Mouse (Mus musculus) heart, embryonic 10.5 days (tissue): ENCODE data around the gene Olfr732. TPM values are rescaled to one million over a fixed set of nuclear protein-coding genes. Genes with fewer than 3 reads are reported as not detected.

ENCODE experiments used
- DNase-seq: peaks from one replicate; pipeline ENCODE4 v3.0.0-alpha.2; 2017; ENCODE audit warnings: low spot score
- H3K27ac ChIP-seq: fragments of 300-500 bp; sonication (generic); 2 replicates; pipeline ENCODE4 v1.5.1; 2016; ENCODE audit warnings: mild to moderate bottlenecking
- H3K27me3 ChIP-seq: fragments of 300-500 bp; sonication (generic); 2 replicates; pipeline ENCODE4 v1.6.1; 2016; ENCODE audit warnings: mild to moderate bottlenecking; ENCODE audit not compliant: poor library complexity, insufficient read depth, severe bottlenecking
- H3K36me3 ChIP-seq: fragments of 300-500 bp; sonication (generic); 2 replicates; pipeline ENCODE4 v1.6.1; 2016; ENCODE audit warnings: mild to moderate bottlenecking, moderate library complexity
- H3K4me1 ChIP-seq: fragments of 300-500 bp; sonication (generic); 2 replicates; pipeline ENCODE4 v1.6.1; 2016; ENCODE audit warnings: mild to moderate bottlenecking
- H3K4me3 ChIP-seq: fragments of 300-500 bp; sonication (generic); 2 replicates; pipeline ENCODE4 v1.5.1; 2016; ENCODE audit warnings: mild to moderate bottlenecking, moderate library complexity
- H3K9me3 ChIP-seq: fragments of 300-500 bp; sonication (generic); 2 replicates; pipeline ENCODE4 v1.6.1; 2016; ENCODE audit warnings: mild to moderate bottlenecking, moderate library complexity
- WGBS: fragments of 180-500 bp; shearing (Covaris S2); methylation state at CpG from one replicate; pipeline ENCODE4 v1.1.7; 2016; 5-methylcytosine and 5-hydroxymethylcytosine counted together
- polyA plus RNA-seq: library from polyadenylated mRNA; unstranded; fragments of >200 nt; fragmentation: Nextera tagmentation; extraction: Ambion mirVana; gene quantifications from 2 replicates; pipeline ENCODE4 v1.2.1, GENCODE M21; 2016

The Olfr732 gene
- polyA plus RNA-seq = not detected in 2 replicates

- Histone ChIP-seq H3K4me3 (no peak within 1 kb of the TSS), H3K36me3 (no peaks in the 10 kb centered on the region), H3K4me1 (no peaks in the 10 kb centered on the region), H3K27ac (no peak within 1 kb of the TSS), H3K27me3 (no peaks in the 10 kb centered on the region), H3K9me3 (no peaks in the 10 kb centered on the region)
- DNase-seq = no peak
- 90% methylated on average over 1 of the region's 1 CpGs for WGBS
Observed at GRCm38 (mm10) chr14:50284106-50284505, at the start of gene Olfr732. Gene Olfr732 (minus strand): TSS chr14:50284206.

GRCm38 (mm10) chr14:50326661-50327060, 42.7 kb upstream of the Olfr732 start, which contains the start of gene Olfr734:
Gene Olfr734 (minus strand): TSS chr14:50326761.
- Histone ChIP-seq H3K9me3 (no peaks in the 10 kb centered on the region), H3K4me3 (no peak within 1 kb of the TSS), H3K36me3 (no peaks in the 10 kb centered on the region), H3K27me3 (no peaks in the 10 kb centered on the region), H3K4me1 (no peaks in the 10 kb centered on the region), H3K27ac (no peak within 1 kb of the TSS)
- no peak for DNase-seq
- 83% methylated on average over 1 of the region's 1 CpGs for WGBS

GRCm38 (mm10) chr14:50301422-50301821, 17.4 kb upstream of the Olfr732 start, which contains the start of gene Olfr733:
Gene Olfr733 (minus strand): TSS chr14:50301522.
- no peaks in the 10 kb centered on the region for H3K27me3 ChIP-seq
- H3K27ac ChIP-seq = no peak within 1 kb of the TSS
- H3K4me1 ChIP-seq = no peaks in the 10 kb centered on the region
- DNase-seq = no peak
- no peak within 1 kb of the TSS for H3K4me3 ChIP-seq
- no peaks in the 10 kb centered on the region for H3K36me3 ChIP-seq
- H3K9me3 ChIP-seq = no peaks in the 10 kb centered on the region

GRCm38 (mm10) chr14:50241766-50242165, 42.2 kb downstream of the Olfr732 start, which contains the start of gene Olfr731:
Gene Olfr731 (minus strand): TSS chr14:50241866.
- Histone ChIP-seq H3K27ac (no peak within 1 kb of the TSS), H3K27me3 (no peaks in the 10 kb centered on the region), H3K36me3 (no peaks in the 10 kb centered on the region), H3K4me3 (no peak within 1 kb of the TSS), H3K4me1 (no peaks in the 10 kb centered on the region), H3K9me3 (no peaks in the 10 kb centered on the region)
- 80% methylated on average over 4 of the region's 4 CpGs for WGBS
- DNase-seq = no peak

Other genes starting within 250 kb of the Olfr732 start
- not detected in 2 replicates for gene Olfr725, start 243.8 kb downstream of the Olfr732 start, polyA plus RNA-seq
- not detected in 2 replicates for gene Olfr726, start 193.3 kb downstream of the Olfr732 start, polyA plus RNA-seq
- not detected in 2 replicates for gene Olfr727, start 161.0 kb downstream of the Olfr732 start, polyA plus RNA-seq
- not detected in 2 replicates for gene Olfr728, start 141.5 kb downstream of the Olfr732 start, polyA plus RNA-seq
- not detected in 2 replicates for gene Olfr729, start 131.3 kb downstream of the Olfr732 start, polyA plus RNA-seq
- gene Olfr730, start 96.0 kb downstream of the Olfr732 start, polyA plus RNA-seq = not detected in 2 replicates
- not detected in 2 replicates for gene Olfr731, start 42.3 kb downstream of the Olfr732 start, polyA plus RNA-seq
- gene Olfr733, start 17.3 kb upstream of the Olfr732 start, polyA plus RNA-seq = not detected in 2 replicates
- not detected in 2 replicates for gene Olfr734, start 42.6 kb upstream of the Olfr732 start, polyA plus RNA-seq
- not detected in 2 replicates for gene Olfr735, start 64.7 kb upstream of the Olfr732 start, polyA plus RNA-seq
- gene Tlr11, start 73.7 kb upstream of the Olfr732 start, polyA plus RNA-seq = not detected in 2 replicates
- gene Olfr736, start 97.0 kb upstream of the Olfr732 start, polyA plus RNA-seq = not detected in 2 replicates
- gene Olfr738, start 123.4 kb upstream of the Olfr732 start, polyA plus RNA-seq = not detected in 2 replicates
- not detected in 2 replicates for gene Olfr739, start 134.4 kb upstream of the Olfr732 start, polyA plus RNA-seq
- gene Olfr740, start 161.3 kb upstream of the Olfr732 start, polyA plus RNA-seq = not detected in 2 replicates
- not detected in 2 replicates for gene Olfr741, start 188.5 kb upstream of the Olfr732 start, polyA plus RNA-seq
- gene Olfr742, start 219.4 kb upstream of the Olfr732 start, polyA plus RNA-seq = not detected in 2 replicates
- not detected in 2 replicates for gene Olfr743, start 237.6 kb upstream of the Olfr732 start, polyA plus RNA-seq